Mouse (Mus musculus) kidney, adult 2 months (tissue): ENCODE data around the gene Gm17622. TPM values are rescaled to one million over a fixed set of nuclear protein-coding genes. Genes with fewer than 3 reads are reported as not detected.

Experiments used
- DNase-seq: peaks from one replicate; pipeline ENCODE4 v3.0.0; 2021
- H3K27ac ChIP-seq: fragments of 200-500 bp; 2 replicates; pipeline ENCODE4 v1.5.1; 2012; ENCODE audit warnings: low read depth, low read length, control low read depth, inconsistent platforms; ENCODE audit not compliant: insufficient read depth
- H3K27me3 ChIP-seq: fragments of 200-500 bp; replicated peaks from 2 replicates; pipeline ENCODE4 v1.6.1; 2012; ENCODE audit warnings: mild to moderate bottlenecking, moderate library complexity, low read length, inconsistent platforms; ENCODE audit not compliant: control insufficient read depth, insufficient read depth
- H3K36me3 ChIP-seq: fragments of 200-500 bp; 2 replicates; pipeline ENCODE4 v1.6.1; 2012; ENCODE audit warnings: mild to moderate bottlenecking, moderate library complexity, low read length, inconsistent platforms; ENCODE audit not compliant: control insufficient read depth, insufficient read depth
- H3K4me1 ChIP-seq: fragments of 200-500 bp; 2 replicates; pipeline ENCODE4 v1.6.1; 2011; ENCODE audit warnings: low read length; ENCODE audit not compliant: control insufficient read depth, insufficient read depth
- H3K4me3 ChIP-seq: fragments of 200-500 bp; 2 replicates; pipeline ENCODE4 v1.5.1; 2011; ENCODE audit warnings: mild to moderate bottlenecking, low read depth, low read length, control low read depth; ENCODE audit not compliant: insufficient read depth
- CTCF ChIP-seq: fragments of 200-500 bp; conservative IDR thresholded peaks from 2 replicates; pipeline ENCODE4 v1.5.1; 2011; ENCODE audit warnings: low read depth, mild to moderate bottlenecking, control low read depth, low read length, moderate library complexity, mixed read lengths; ENCODE audit not compliant: insufficient read depth, insufficient read length
- POLR2A ChIP-seq: fragments of 200-500 bp; IDR thresholded peaks from one replicate; pipeline ENCODE4 v1.6.1; 2011; ENCODE audit warnings: low read depth, low read length, control low read depth
- WGBS: fragments of 180-500 bp; shearing (Covaris S2); methylation state at CpG from one replicate; pipeline ENCODE4 v1.1.7; 2018; 5-methylcytosine and 5-hydroxymethylcytosine counted together
- polyA plus RNA-seq: library from polyadenylated mRNA; depleted of rRNA; stranded (reverse); fragments of >200 nt; gene quantifications from 2 replicates; pipeline ENCODE4 v1.2.3, GENCODE M21; 2012

Gene Gm17622
- polyA plus RNA-seq, 1 experiment = not detected

DNA sequence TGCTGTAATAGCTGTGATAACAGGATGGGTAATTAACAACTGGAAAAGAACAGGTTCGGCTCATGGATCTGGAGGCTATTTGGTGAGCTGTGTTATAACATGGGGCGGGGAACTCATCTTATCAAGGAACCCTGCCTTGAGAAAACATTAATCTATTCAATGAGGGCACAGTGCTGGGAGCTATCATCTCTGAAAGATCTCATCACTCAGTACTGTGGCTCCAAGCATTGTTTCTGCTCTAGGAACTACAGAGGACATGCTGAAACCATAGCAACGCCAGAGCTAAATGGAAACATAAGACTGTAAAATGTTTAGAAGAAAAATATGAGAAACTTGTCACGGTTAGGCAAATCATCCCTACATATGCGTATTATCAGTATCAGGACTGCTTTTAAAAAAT lies 32.5 kb upstream of the Gm17622 start:
- H3K4me1 ChIP-seq = no peaks in the 10 kb centered on the region
- WGBS = 89% methylated on average over 5 of the region's 5 CpGs
- H3K4me3 ChIP-seq = no peak overlapping the region
- H3K27me3 ChIP-seq = no peaks in the 10 kb centered on the region
- no peak for DNase-seq
- H3K36me3 ChIP-seq = no peaks in the 10 kb centered on the region
- TF ChIP-seq POLR2A (no peak), CTCF (no peak)
- no peak overlapping the region for H3K27ac ChIP-seq

- no peak overlapping the region for H3K27ac ChIP-seq
- TF ChIP-seq CTCF (no peak), POLR2A (no peak)
- WGBS = 82% methylated on average over 4 of the region's 4 CpGs
These were observed 31.9 kb upstream of the Gm17622 start for GRCm38 (mm10) chr13:96458606-96459005.

GRCm38 (mm10) chr13:96462644-96463043 lies 27.9 kb upstream of the Gm17622 start:
- Histone ChIP-seq H3K27me3 (no peaks in the 10 kb centered on the region), H3K36me3 (no peaks in the 10 kb centered on the region), H3K4me3 (no peak overlapping the region), H3K4me1 (no peaks in the 10 kb centered on the region), H3K27ac (no peak overlapping the region)
- WGBS = 95% methylated on average over 1 of the region's 1 CpGs
- DNase-seq = no peak
- TF ChIP-seq POLR2A (no peak), CTCF (no peak)

More at GRCm38 (mm10) chr13:96458606-96459005, 31.9 kb upstream of the Gm17622 start:
- no peaks in the 10 kb centered on the region for H3K36me3 ChIP-seq
- no peaks in the 10 kb centered on the region for H3K4me1 ChIP-seq
- no peak for DNase-seq
- H3K27me3 ChIP-seq = no peaks in the 10 kb centered on the region
- H3K4me3 ChIP-seq = no peak overlapping the region

DNA sequence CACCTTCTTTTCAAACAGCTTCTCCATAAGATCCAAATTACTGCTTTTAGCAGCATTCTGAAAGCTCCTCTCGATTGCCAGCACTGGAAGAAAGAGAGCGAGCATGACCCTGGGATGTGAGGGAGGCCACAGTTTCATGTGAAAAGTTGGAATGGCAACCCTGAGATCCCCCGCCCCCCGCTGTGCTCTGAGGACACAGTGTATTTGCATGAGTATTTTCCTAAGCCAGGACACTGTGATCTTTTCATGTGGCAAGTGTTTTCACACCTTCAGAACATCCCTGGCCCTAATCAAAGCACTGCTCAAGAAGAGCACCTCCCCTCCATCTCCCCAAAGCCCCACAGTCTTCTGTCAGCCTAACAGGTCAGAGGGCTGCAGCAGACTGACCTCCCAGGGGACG lies 25.2 kb upstream of the Gm17622 start:
- no peaks in the 10 kb centered on the region for H3K36me3 ChIP-seq
- no peak for DNase-seq
- no peaks in the 10 kb centered on the region for H3K4me1 ChIP-seq
- TF ChIP-seq POLR2A = no peak
- TF ChIP-seq CTCF = no peak
- H3K4me3 ChIP-seq = no peak overlapping the region
- no peak overlapping the region for H3K27ac ChIP-seq
- no peaks in the 10 kb centered on the region for H3K27me3 ChIP-seq
- WGBS = 68% methylated on average over 5 of the region's 5 CpGs

DNA sequence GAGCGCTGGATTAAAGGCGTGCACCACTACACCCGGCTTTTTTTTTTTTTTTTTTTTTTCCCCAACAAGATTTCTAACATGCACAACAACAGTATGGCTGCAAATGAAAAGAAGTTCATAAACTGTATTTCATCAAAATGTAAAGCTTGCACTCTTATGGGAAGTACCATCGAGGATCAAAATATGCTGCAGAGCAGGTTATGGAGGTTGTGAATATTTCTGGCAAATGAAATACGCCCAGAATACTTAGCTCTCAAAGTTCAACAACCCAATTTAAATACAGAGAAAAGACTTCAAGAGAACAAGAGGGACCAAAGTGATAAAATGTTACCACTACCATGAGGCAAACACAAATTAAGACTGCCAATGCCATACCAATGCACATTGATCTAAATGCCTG lies 21.9 kb upstream of the Gm17622 start:
- no peaks in the 10 kb centered on the region for H3K4me1 ChIP-seq
- no peaks in the 10 kb centered on the region for H3K27me3 ChIP-seq
- 89% methylated on average over 5 of the region's 5 CpGs for WGBS
- H3K4me3 ChIP-seq = no peak overlapping the region
- no peak for DNase-seq
- H3K36me3 ChIP-seq = no peaks in the 10 kb centered on the region
- TF ChIP-seq CTCF (no peak), POLR2A (no peak)
- H3K27ac ChIP-seq = no peak overlapping the region

DNA sequence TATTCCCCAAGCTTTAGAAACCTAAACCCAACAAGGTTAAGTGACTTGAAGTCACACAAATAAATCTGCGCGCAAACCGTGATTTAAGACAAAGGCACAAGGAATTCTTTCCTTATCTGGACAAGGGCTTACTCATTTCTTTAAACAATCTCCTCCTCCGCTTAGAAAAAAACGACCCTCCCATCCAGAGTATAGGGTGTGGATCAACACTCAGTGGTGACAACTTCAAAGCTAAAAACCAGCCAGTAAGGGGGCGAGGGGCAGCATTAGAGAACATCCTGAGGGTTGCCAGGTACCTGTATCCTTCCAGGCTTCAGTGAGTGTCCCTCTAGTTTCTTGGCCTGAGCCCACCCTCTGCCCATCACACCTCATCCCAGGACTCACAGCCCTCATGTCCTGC lies 20.0 kb upstream of the Gm17622 start:
- Histone ChIP-seq H3K27ac (no peak overlapping the region), H3K36me3 (no peaks in the 10 kb centered on the region), H3K27me3 (no peaks in the 10 kb centered on the region), H3K4me1 (no peaks in the 10 kb centered on the region), H3K4me3 (no peak overlapping the region)
- no peak for TF ChIP-seq POLR2A
- TF ChIP-seq CTCF = no peak
- 73% methylated on average over 6 of the region's 6 CpGs for WGBS
- no peak for DNase-seq

- 81% methylated on average over 14 of the region's 14 CpGs for WGBS
- no peaks in the 10 kb centered on the region for H3K27me3 ChIP-seq
- TF ChIP-seq POLR2A = no peak
- TF ChIP-seq CTCF = no peak
These were observed 19.6 kb upstream of the Gm17622 start, which contains the start of gene Ankdd1b for GRCm38 (mm10) chr13:96470957-96471356. Ankdd1b (minus strand) TSS chr13:96471198.

More at GRCm38 (mm10) chr13:96470957-96471356, 19.6 kb upstream of the Gm17622 start, which contains the start of gene Ankdd1b:
- Histone ChIP-seq H3K27ac (no peak within 1 kb of the TSS), H3K4me3 (no peak within 1 kb of the TSS), H3K4me1 (no peaks in the 10 kb centered on the region), H3K36me3 (no peaks in the 10 kb centered on the region)
- peak; percentile 4 for DNase-seq
